Mouse (Mus musculus): ENCODE measurements around the gene Eif2ak1. TPM values are rescaled to one million over a fixed set of nuclear protein-coding genes. Genes with fewer than 3 reads are reported as not detected.

The Eif2ak1 gene
- polyA plus RNA-seq, 1 experiment from 2014 or later = 41.1 TPM

- in situ Hi-C loops (cut with MboI; ENCODE audit: low pct_unique_long_range_greater_than_20kb) = no loop called here
- TF ChIP-seq CTCF (IDR thresholded peaks at IDR 0.05) = no peak
- H3K27me3 ChIP-seq = no peaks in the 10 kb centered on the region
- ATAC-seq = no peak
- POLR2A ChIA-PET = interaction anchor here (1.3 kb wide), 1 partner anchor 12 kb away, joined by 3 read pairs; no protein-coding TSS in a partner anchor
- no peak for DNase-seq (ENCODE audit: low read depth, low spot score)
- CTCF ChIA-PET = interaction anchor here (1.1 kb wide), 1 partner anchor 11 kb away, joined by 3 read pairs; no protein-coding TSS in a partner anchor
Observed at GRCm38 (mm10) chr5:143893396-143893795, 75.8 kb downstream of the Eif2ak1 start.

- no peak for TF ChIP-seq CTCF (IDR thresholded peaks at IDR 0.05)
- H3K27me3 ChIP-seq = no peaks in the 10 kb centered on the region
- ATAC-seq (no peak), DNase-seq (ENCODE audit: low read depth, low spot score) (no peak)
- in situ Hi-C loops (cut with MboI; ENCODE audit: low pct_unique_long_range_greater_than_20kb) = no loop called here
- ChIA-PET CTCF (no interaction called here), POLR2A (no interaction called here)
Observed at GRCm38 (mm10) chr5:143897635-143898330, 80.2 kb downstream of the Eif2ak1 start, which contains the start of gene Ankrd61. TSS of gene Ankrd61 (minus strand) at chr5:143897685.

GRCm38 (mm10) chr5:143902111-143902510, 84.5 kb downstream of the Eif2ak1 start:
- in situ Hi-C loops (cut with MboI; ENCODE audit: low pct_unique_long_range_greater_than_20kb) = no loop called here
- DNase-seq (ENCODE audit: low read depth, low spot score) = no peak
- ChIA-PET CTCF (interaction anchor here (0.9 kb wide), 1 partner anchor 12 kb away, joined by 3 read pairs; no protein-coding TSS in a partner anchor), POLR2A (no interaction called here)
- TF ChIP-seq CTCF (IDR thresholded peaks at IDR 0.05) = no peak
- no peaks in the 10 kb centered on the region for H3K27me3 ChIP-seq
- ATAC-seq = no peak

GRCm38 (mm10) chr5:143903813-143904212, 86.2 kb downstream of the Eif2ak1 start:
- POLR2A ChIA-PET = no interaction called here
- no peak for TF ChIP-seq CTCF (IDR thresholded peaks at IDR 0.05)
- no peak for DNase-seq (ENCODE audit: low read depth, low spot score)
- ATAC-seq = no peak
- CTCF ChIA-PET = interaction anchor here (1.4 kb wide), 2 partner anchors 10 to 12 kb away, joined by 3 to 4 read pairs; no protein-coding TSS in a partner anchor
- no peaks in the 10 kb centered on the region for H3K27me3 ChIP-seq
- in situ Hi-C loops (cut with MboI; ENCODE audit: low pct_unique_long_range_greater_than_20kb) = no loop called here

- ATAC-seq (no peak), DNase-seq (ENCODE audit: low read depth, low spot score) (no peak)
- in situ Hi-C loops (cut with MboI; ENCODE audit: low pct_unique_long_range_greater_than_20kb) = no loop called here
- no peak for TF ChIP-seq CTCF (IDR thresholded peaks at IDR 0.05)
- POLR2A ChIA-PET = no interaction called here
- CTCF ChIA-PET = no interaction called here
- no peaks in the 10 kb centered on the region for H3K27me3 ChIP-seq
Observed at GRCm38 (mm10) chr5:143906429-143906828, 88.8 kb downstream of the Eif2ak1 start.

- POLR2A ChIA-PET = interaction anchor here (1.3 to 1.5 kb wide), 2 partner anchors 23 to 177 kb away, joined by 3 to 6 read pairs; partner anchors contain the start of gene Usp42
- CTCF ChIA-PET = interaction anchor here (1.7 kb wide), 1 partner anchor 8 kb away, joined by 5 read pairs; no protein-coding TSS in a partner anchor
- ATAC-seq = peak; percentile 1
- in situ Hi-C loops (cut with MboI; ENCODE audit: low pct_unique_long_range_greater_than_20kb) = no loop called here
- no peak for TF ChIP-seq CTCF (IDR thresholded peaks at IDR 0.05)
- peak; percentile 6 for DNase-seq (ENCODE audit: low read depth, low spot score)
- H3K27me3 ChIP-seq = no peaks in the 10 kb centered on the region
Observed at GRCm38 (mm10) chr5:143908926-143909325, 91.3 kb downstream of the Eif2ak1 start.

GRCm38 (mm10) chr5:143909417-143910400, 92.1 kb downstream of the Eif2ak1 start, which contains the start of the genes Aimp2 and Pms2:
TSS of gene Aimp2 (minus strand) at chr5:143909847.
TSS of gene Pms2 (plus strand) at chr5:143909964.
- no peak for TF ChIP-seq CTCF (IDR thresholded peaks at IDR 0.05)
- ChIA-PET CTCF (interaction anchor here (0.6 to 1.7 kb wide), 2 partner anchors 9 to 19 kb away, joined by 3 to 5 read pairs; no protein-coding TSS in a partner anchor), POLR2A (interaction anchor here (0.6 to 1.5 kb wide), 4 partner anchors 10 to 365 kb away, joined by 3 to 6 read pairs (median 3); partner anchors contain the start of gene Usp42)
- DNase-seq (ENCODE audit: low read depth, low spot score) (peak; percentile 95), ATAC-seq (peak; percentile 96)
- in situ Hi-C loops (cut with MboI; ENCODE audit: low pct_unique_long_range_greater_than_20kb) = no loop called here
- no peaks in the 10 kb centered on the region for H3K27me3 ChIP-seq

- ChIA-PET CTCF (interaction anchor here (1.0 to 1.6 kb wide), 4 partner anchors 8 to 184 kb away, joined by 3 to 6 read pairs (median 4); partner anchors contain the start of gene Usp42), POLR2A (no interaction called here)
- in situ Hi-C loops (cut with MboI; ENCODE audit: low pct_unique_long_range_greater_than_20kb) = no loop called here
- no peak for DNase-seq (ENCODE audit: low read depth, low spot score)
- TF ChIP-seq CTCF (IDR thresholded peaks at IDR 0.05) = no peak
- no peak for ATAC-seq
- no peaks in the 10 kb centered on the region for H3K27me3 ChIP-seq
Observed at GRCm38 (mm10) chr5:143916221-143916620, 98.6 kb downstream of the Eif2ak1 start.

DNA sequence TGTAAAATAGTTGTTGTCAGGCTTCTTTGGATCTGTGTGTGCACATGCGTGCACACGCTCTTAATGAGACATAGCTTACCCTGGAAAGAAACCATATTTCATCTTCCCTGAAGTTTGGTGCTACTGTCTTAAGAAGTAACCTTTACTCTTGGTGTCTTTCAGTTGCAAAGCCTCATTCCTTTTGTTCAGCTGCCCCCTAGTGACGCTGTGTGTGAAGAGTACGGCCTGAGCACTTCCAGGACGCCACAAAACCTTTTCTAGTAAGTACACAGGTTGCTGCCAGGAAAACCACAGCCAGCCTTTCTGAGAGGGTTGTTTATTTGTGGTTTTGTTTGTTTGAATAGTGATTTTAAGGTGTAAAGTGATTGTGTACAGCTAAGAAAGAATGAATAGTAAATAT, 99.8 kb downstream of the Eif2ak1 start:
- TF ChIP-seq CTCF (IDR thresholded peaks at IDR 0.05) = no peak
- no peak for ATAC-seq
- CTCF ChIA-PET = interaction anchor here (0.7 to 1.6 kb wide), 5 partner anchors 8 to 185 kb away, joined by 3 to 6 read pairs (median 3); partner anchors contain the start of genes Rsph10b and Usp42
- no peaks in the 10 kb centered on the region for H3K27me3 ChIP-seq
- POLR2A ChIA-PET = no interaction called here
- in situ Hi-C loops (cut with MboI; ENCODE audit: low pct_unique_long_range_greater_than_20kb) = no loop called here
- DNase-seq (ENCODE audit: low read depth, low spot score) = peak; percentile 19

GRCm38 (mm10) chr5:143918120-143918519, 100.5 kb downstream of the Eif2ak1 start:
- ATAC-seq (no peak), DNase-seq (ENCODE audit: low read depth, low spot score) (no peak)
- POLR2A ChIA-PET = no interaction called here
- H3K27me3 ChIP-seq = no peaks in the 10 kb centered on the region
- in situ Hi-C loops (cut with MboI; ENCODE audit: low pct_unique_long_range_greater_than_20kb) = no loop called here
- CTCF ChIA-PET = no interaction called here
- no peak for TF ChIP-seq CTCF (IDR thresholded peaks at IDR 0.05)
